Mouse (Mus musculus): ENCODE results near the gene Gale. TPM values are rescaled to one million over a fixed set of nuclear protein-coding genes. Genes with fewer than 3 reads are reported as not detected.
"Not testable (repeated sequence)": the region's sequence is repeated elsewhere in the genome, so short reads cannot be mapped to it uniquely, and the experiment has no call there.

The Gale gene
- polyA plus RNA-seq, 1 experiment from 2014 or later = 40.1 TPM

DNA sequence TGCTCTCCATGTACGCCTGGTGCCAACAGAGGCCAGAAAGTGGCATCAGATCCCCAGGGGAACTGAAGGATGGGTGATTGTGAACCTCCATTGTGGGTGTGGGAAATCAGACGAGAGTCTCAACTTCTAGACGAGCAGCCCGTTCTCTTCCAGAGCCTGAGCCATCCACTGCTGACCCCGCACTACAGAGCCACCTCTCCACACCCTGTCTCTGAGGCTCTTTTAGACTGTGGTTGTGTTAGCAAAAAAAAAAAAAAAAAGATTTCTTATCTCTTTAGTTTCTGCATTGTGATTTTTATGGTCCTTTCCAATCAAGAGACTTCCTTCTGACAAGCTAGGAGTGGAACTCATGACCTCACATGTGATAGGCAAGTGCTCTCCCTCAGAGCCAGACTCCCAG lies 34.1 kb upstream of the Gale start:
- 92% methylated on average over 5 of the region's 5 CpGs for WGBS

GRCm38 (mm10) chr4:135929828-135930227 lies 33.7 kb upstream of the Gale start:
- no peak for ATAC-seq
- Histone ChIP-seq H3K4me3 (replicated peaks) (no peak overlapping the region), H3K4me2 (replicated peaks) (no peak overlapping the region), H3K4me1 (replicated peaks) (no peaks in the 10 kb centered on the region), H3K36me3 (peaks cover 56% of the 10 kb centered on the region), H3K27me3 (no peaks in the 10 kb centered on the region), H3K27ac (no peak overlapping the region), H3K9ac (replicated peaks) (no peak overlapping the region), H3K9me3 (no peaks in the 10 kb centered on the region)
- WGBS = 94% methylated on average over 9 of the region's 9 CpGs

More for the DNA sequence above, 34.1 kb upstream of the Gale start:
- Histone ChIP-seq H3K4me2 (replicated peaks) (no peak overlapping the region), H3K9ac (replicated peaks) (no peak overlapping the region), H3K27ac (no peak overlapping the region), H3K27me3 (no peaks in the 10 kb centered on the region), H3K9me3 (no peaks in the 10 kb centered on the region), H3K36me3 (peaks cover 56% of the 10 kb centered on the region), H3K4me3 (replicated peaks) (no peak overlapping the region), H3K4me1 (replicated peaks) (no peaks in the 10 kb centered on the region)
- no peak for ATAC-seq

- Histone ChIP-seq H3K9me3 (no peaks in the 10 kb centered on the region), H3K27ac (no peak overlapping the region), H3K27me3 (no peaks in the 10 kb centered on the region), H3K36me3 (peaks cover 57% of the 10 kb centered on the region), H3K9ac (replicated peaks) (no peak overlapping the region), H3K4me2 (replicated peaks) (no peak overlapping the region), H3K4me3 (replicated peaks) (no peak overlapping the region), H3K4me1 (replicated peaks) (no peaks in the 10 kb centered on the region)
- WGBS = 96% methylated on average over 8 of the region's 8 CpGs
- no peak for ATAC-seq
Observed at GRCm38 (mm10) chr4:135930239-135930638, 33.3 kb upstream of the Gale start.

GRCm38 (mm10) chr4:135931832-135932231 lies 31.7 kb upstream of the Gale start:
- Histone ChIP-seq H3K27me3 (no peaks in the 10 kb centered on the region), H3K9me3 (no peaks in the 10 kb centered on the region), H3K36me3 (peaks cover 51% of the 10 kb centered on the region), H3K4me1 (replicated peaks) (no peaks in the 10 kb centered on the region), H3K27ac (no peak overlapping the region), H3K4me2 (replicated peaks) (no peak overlapping the region), H3K4me3 (replicated peaks) (no peak overlapping the region), H3K9ac (replicated peaks) (no peak overlapping the region)
- no peak for ATAC-seq
- WGBS = 74% methylated on average over 5 of the region's 5 CpGs

DNA sequence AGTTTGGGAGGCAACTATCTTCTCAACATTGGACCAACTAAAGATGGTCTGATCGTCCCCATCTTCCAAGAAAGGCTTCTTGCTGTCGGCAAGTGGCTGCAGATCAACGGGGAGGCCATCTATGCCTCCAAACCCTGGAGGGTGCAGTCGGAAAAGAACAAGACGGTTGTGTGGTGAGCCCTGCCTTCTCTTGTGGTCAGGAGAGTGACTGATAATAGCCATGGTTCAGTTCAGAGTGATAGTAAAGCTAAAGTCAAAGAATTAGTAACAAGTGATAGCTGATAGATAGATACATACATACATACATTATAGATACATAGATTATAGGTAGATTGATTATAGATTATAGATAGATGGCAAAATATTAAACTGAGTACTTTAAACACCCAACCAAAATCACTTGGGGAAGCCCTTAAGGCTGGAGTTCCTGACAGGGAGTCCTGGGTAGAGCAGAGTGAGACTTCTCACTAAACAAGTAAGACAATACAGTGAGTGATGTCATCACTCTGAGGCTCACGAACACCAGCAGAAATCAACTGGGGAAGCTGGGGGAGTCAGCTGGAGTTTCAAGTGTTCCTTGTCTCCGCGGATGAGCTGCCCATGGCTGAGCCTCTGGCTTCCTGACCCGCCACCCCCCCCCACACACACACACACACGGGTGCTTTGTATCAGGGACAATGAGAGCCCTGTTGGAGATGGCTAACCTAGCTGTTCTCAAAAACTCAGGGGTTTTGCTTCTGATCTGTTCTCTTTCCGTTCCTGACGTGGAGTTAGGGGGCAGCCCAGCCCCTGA lies 28.6 kb upstream of the Gale start:
- WGBS = 50% methylated on average over 12 of the region's 12 CpGs
- Histone ChIP-seq H3K4me1 (replicated peaks) (no peaks in the 10 kb centered on the region), H3K36me3 (peaks cover 71% of the 10 kb centered on the region), H3K4me3 (replicated peaks) (no peak overlapping the region), H3K27me3 (no peaks in the 10 kb centered on the region), H3K9ac (replicated peaks) (no peak overlapping the region; the same call in 1 of the 2 replicates), H3K27ac (no peak overlapping the region), H3K4me2 (replicated peaks) (no peak overlapping the region), H3K9me3 (no peaks in the 10 kb centered on the region)
- ATAC-seq = no peak

- H3K9ac ChIP-seq (replicated peaks) = no peak overlapping the region; the same call in 1 of the 2 replicates
- WGBS = 73% methylated on average over 5 of the region's 5 CpGs
- H3K4me2 ChIP-seq (replicated peaks) = no peak overlapping the region
- no peak overlapping the region for H3K27ac ChIP-seq
- H3K4me1 ChIP-seq (replicated peaks) = no peaks in the 10 kb centered on the region
- H3K36me3 ChIP-seq = peaks cover 74% of the 10 kb centered on the region
- H3K27me3 ChIP-seq = no peaks in the 10 kb centered on the region
- ATAC-seq = no peak
- no peaks in the 10 kb centered on the region for H3K9me3 ChIP-seq
- H3K4me3 ChIP-seq (replicated peaks) = no peak overlapping the region
Observed at GRCm38 (mm10) chr4:135935502-135935901, 28.0 kb upstream of the Gale start.

DNA sequence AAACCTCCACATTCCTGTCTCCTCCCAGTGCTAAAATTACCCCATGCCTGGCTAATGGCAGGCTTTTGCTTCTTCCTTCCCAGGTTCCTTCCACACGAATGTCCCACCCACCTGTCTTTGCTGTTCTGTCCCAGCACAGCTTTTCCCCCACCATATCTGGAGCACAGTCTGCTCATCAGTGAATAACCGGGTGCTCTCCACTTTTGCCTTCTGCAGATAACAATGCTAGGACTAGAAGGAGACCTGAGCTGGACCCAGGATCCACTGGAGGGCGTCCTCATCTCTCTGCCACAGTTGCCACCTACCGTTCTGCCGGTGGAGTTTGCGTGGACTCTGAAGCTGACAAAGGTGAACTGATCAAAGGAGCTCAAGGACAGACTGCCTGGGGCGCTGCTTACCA lies 24.7 kb upstream of the Gale start:
- ATAC-seq = no peak
- H3K9me3 ChIP-seq = no peaks in the 10 kb centered on the region
- WGBS = 87% methylated on average over 7 of the region's 7 CpGs
- H3K4me3 ChIP-seq (replicated peaks) = no peak overlapping the region
- H3K9ac ChIP-seq (replicated peaks) = no peak overlapping the region
- no peak overlapping the region for H3K4me2 ChIP-seq (replicated peaks)
- H3K27ac ChIP-seq = no peak overlapping the region
- H3K4me1 ChIP-seq (replicated peaks) = no peaks in the 10 kb centered on the region
- no peaks in the 10 kb centered on the region for H3K27me3 ChIP-seq
- peaks cover 62% of the 10 kb centered on the region for H3K36me3 ChIP-seq

GRCm38 (mm10) chr4:135941026-135941425 lies 22.5 kb upstream of the Gale start:
- not testable (repeated sequence) for H3K27ac ChIP-seq; H3K9ac ChIP-seq (replicated peaks); H3K4me3 ChIP-seq (replicated peaks); H3K9me3 ChIP-seq; H3K4me2 ChIP-seq (replicated peaks); H3K27me3 ChIP-seq; ATAC-seq; H3K4me1 ChIP-seq (replicated peaks)
- peaks cover 43% of the 10 kb centered on the region for H3K36me3 ChIP-seq
- WGBS = 84% methylated on average over 8 of the region's 8 CpGs

- Histone ChIP-seq H3K27ac (no peak overlapping the region), H3K4me3 (replicated peaks) (no peak overlapping the region), H3K27me3 (no peaks in the 10 kb centered on the region), H3K4me1 (replicated peaks) (peaks cover 10% of the 10 kb centered on the region), H3K9ac (replicated peaks) (no peak overlapping the region), H3K4me2 (replicated peaks) (no peak overlapping the region), H3K9me3 (no peaks in the 10 kb centered on the region), H3K36me3 (peaks cover 36% of the 10 kb centered on the region)
- ATAC-seq = no peak
- 91% methylated on average over 6 of the region's 6 CpGs for WGBS
Observed at GRCm38 (mm10) chr4:135942193-135942592, 21.3 kb upstream of the Gale start.

DNA sequence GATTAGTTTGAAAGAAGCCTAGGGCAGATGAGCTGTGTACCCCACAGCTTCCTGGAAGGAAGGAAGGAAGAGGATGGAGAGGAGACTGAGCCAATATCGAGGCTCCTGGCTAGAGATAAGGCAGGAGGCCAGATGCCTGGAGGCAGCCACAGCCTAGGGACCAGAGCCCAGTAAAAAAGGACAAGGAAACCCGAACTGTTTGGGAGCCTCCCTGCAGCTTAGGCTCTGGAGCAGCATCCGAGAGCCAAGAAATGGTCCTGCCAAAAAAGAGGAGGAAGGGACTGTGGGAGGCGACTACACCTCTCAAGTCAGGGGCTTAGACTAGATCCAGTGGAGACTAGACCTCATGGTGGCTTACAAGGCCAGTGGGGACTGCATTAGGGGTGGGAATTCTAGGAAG lies 20.1 kb upstream of the Gale start:
- no peak for ATAC-seq
- Histone ChIP-seq H3K27me3 (no peaks in the 10 kb centered on the region), H3K4me2 (replicated peaks) (no peak overlapping the region), H3K4me3 (replicated peaks) (no peak overlapping the region), H3K9me3 (no peaks in the 10 kb centered on the region), H3K9ac (replicated peaks) (no peak overlapping the region), H3K4me1 (replicated peaks) (peaks cover 20% of the 10 kb centered on the region), H3K36me3 (peaks cover 26% of the 10 kb centered on the region), H3K27ac (no peak overlapping the region)
- WGBS = 58% methylated on average over 4 of the region's 4 CpGs

DNA sequence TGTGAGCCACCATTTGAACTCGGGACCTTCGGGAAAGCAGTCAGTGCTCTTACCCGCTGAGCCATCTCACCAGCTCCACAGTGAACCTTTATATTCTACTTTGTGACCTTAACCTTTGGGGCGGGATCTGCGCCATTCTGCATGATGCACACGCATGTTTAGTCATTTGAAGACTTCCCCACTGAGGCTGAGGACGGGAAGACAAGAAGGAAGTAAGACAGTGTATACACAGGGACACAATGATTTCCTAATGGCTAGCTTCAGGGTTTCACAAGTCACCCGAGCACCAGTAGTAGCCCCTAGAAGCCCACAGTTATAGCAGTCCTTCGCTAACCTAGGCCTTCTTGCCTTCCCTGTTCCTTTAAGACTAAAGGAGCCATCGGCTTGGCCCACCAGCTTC lies 17.8 kb upstream of the Gale start:
- peak; percentile 49 for ATAC-seq
- H3K9ac ChIP-seq (replicated peaks) = peak overlapping the region; percentile 82
- H3K36me3 ChIP-seq = peaks cover 7% of the 10 kb centered on the region
- peak overlapping the region; percentile 67 for H3K27ac ChIP-seq
- H3K4me2 ChIP-seq (replicated peaks) = peak overlapping the region; percentile 81
- no peaks in the 10 kb centered on the region for H3K27me3 ChIP-seq
- 75% methylated on average over 10 of the region's 10 CpGs for WGBS
- H3K9me3 ChIP-seq = no peaks in the 10 kb centered on the region
- H3K4me3 ChIP-seq (replicated peaks) = peak overlapping the region; percentile 83
- peaks cover 28% of the 10 kb centered on the region for H3K4me1 ChIP-seq (replicated peaks)

DNA sequence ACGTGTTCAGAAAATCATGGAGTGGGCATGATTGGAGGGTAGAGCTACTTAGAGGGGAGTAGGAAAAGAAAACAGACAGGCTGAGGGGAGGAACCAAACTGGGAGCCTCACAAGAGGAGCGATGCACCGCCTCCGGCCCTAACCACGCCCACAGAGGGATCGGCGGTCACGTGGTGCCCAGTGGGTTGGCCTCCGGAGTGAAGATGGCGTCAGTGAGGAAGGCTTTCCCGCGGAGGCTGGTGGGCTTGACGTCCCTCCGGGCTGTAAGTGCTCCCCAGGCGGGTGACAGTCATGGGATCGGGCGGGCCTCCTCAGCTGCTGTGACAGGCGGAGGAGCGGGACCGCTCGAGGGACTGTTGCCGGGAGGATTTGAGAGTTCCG lies 17.3 kb upstream of the Gale start, which contains the start of gene Hmgcl:
Gene Hmgcl, plus strand, starts transcription at position 171 of the 381 bp plus-strand sequence.
- Histone ChIP-seq H3K9me3 (no peaks in the 10 kb centered on the region), H3K27ac (peak within 1 kb of the TSS; percentile 67), H3K36me3 (peaks cover 7% of the 10 kb centered on the region), H3K4me3 (replicated peaks) (peak within 1 kb of the TSS; percentile 83), H3K4me2 (replicated peaks) (peak within 1 kb of the TSS; percentile 81), H3K9ac (replicated peaks) (peak within 1 kb of the TSS; percentile 82), H3K4me1 (replicated peaks) (peaks cover 28% of the 10 kb centered on the region), H3K27me3 (no peaks in the 10 kb centered on the region)
- WGBS = 0% methylated on average over 23 of the region's 23 CpGs
- peak; percentile 92 for ATAC-seq

Measured in midbrain, embryonic 13.5 days (tissue).